Mouse (Mus musculus): Measurements from ENCODE around the gene Casq2.

- TF ChIP-seq USF1 (IDR thresholded peaks at IDR 0.05; ENCODE audit: low read depth) (no peak), POLR2A (IDR thresholded peaks at IDR 0.05; ENCODE audit: insufficient read length, low read depth) (no peak), POLR2AphosphoS2 (IDR thresholded peaks at IDR 0.05; ENCODE audit: insufficient read length, low read depth) (no peak), CEBPB (IDR thresholded peaks at IDR 0.05; ENCODE audit: insufficient read depth, poor library complexity, severe bottlenecking) (no peak), MAX (IDR thresholded peaks at IDR 0.05; ENCODE audit: low read depth) (no peak), SRF (IDR thresholded peaks at IDR 0.05; ENCODE audit: control insufficient read depth, insufficient read length, low read depth) (no peak), REST (IDR thresholded peaks at IDR 0.05; ENCODE audit: insufficient read depth, insufficient read length) (no peak), E2F4 (IDR thresholded peaks at IDR 0.05; ENCODE audit: insufficient read depth) (no peak), TCF12 (IDR thresholded peaks at IDR 0.05; ENCODE audit: insufficient read depth, poor library complexity, severe bottlenecking) (no peak)
These were observed 36.8 kb upstream of the Casq2 start for GRCm38 (mm10) chr3:102049207-102050104.

Data from myocyte (in vitro differentiated cells).